Mouse (Mus musculus): ENCODE results near the gene Thra.

GRCm38 (mm10) chr11:98740026-98740392, 429 bp upstream of the Thra start:
- no peak for TF ChIP-seq CTCF (IDR thresholded peaks at IDR 0.05; ENCODE audit: low read depth, low read length)
- TF ChIP-seq TAL1 (conservative IDR thresholded peaks at IDR 0.05; ENCODE audit: low read depth, low read length): no peak
- no peak for TF ChIP-seq GATA1 (IDR thresholded peaks at IDR 0.05; ENCODE audit: borderline replicate concordance, low read length)
- peak; percentile 5; the same call in 1 of the 2 replicates for TF ChIP-seq POLR2AphosphoS5 (IDR thresholded peaks at IDR 0.05; ENCODE audit: insufficient replicate concordance, low read depth, low read length)

Data from G1E (cell line).